13 mouse cellular contexts compared by ENCODE assay signal in the genomic region with DNA sequence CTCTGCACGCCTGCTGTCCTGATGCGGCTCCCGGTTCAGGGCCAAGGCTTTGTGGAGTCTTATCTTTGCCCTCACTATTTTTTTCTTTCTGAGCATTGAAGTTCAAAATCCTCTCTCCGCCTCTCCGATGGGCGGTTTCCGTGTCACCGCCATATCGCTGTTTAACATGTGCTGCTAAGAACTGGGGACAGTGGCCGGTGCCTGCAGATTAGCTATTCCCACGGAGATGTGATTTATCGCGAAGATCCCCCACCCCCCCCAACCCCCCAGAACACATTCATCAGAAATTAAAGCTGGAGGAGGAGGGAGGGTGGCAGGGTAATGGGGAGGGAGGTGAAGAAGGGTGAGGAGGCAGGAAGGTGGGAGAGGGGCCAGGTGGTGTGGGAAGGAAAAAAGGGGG.
DNase-seq lines count a peak whose midpoint lies in the region; ATAC-seq lines count a peak whose summit lies in the region.
"Had no signal": no experiment of that assay in that cellular context is flagged by ENCODE, and none has a peak within 500 bp of the region (broad histone marks: within the 10 kb centered on the region; RNA-seq: fewer than 3 reads in every experiment).

No protein-coding gene starts in this region.

- H3K4me2 ChIP-seq in heart, embryonic 13.5 days: peak overlapping the region; percentile 35
- peak overlapping the region; percentile 27 for H3K4me2 ChIP-seq in hindbrain, embryonic 12.5 days (replicated peaks)
- peak overlapping the region; percentile 36 for H3K4me2 ChIP-seq in midbrain, embryonic 13.5 days (replicated peaks)

- no peaks in the 10 kb centered on the region for H3K36me3 ChIP-seq in heart, embryonic 13.5 days
- no peaks in the 10 kb centered on the region for H3K36me3 ChIP-seq in hindbrain, embryonic 12.5 days
- H3K36me3 ChIP-seq in midbrain, embryonic 13.5 days: no peaks in the 10 kb centered on the region

- intact Hi-C loops in heart, postnatal 10 days (cut with DNase I): no loop called here

- H3K27me3 ChIP-seq in heart, embryonic 13.5 days (replicated peaks): peaks cover 91% of the 10 kb centered on the region
- H3K27me3 ChIP-seq in hindbrain, embryonic 12.5 days: peaks cover 62% of the 10 kb centered on the region
- peaks cover 67% of the 10 kb centered on the region for H3K27me3 ChIP-seq in midbrain, embryonic 13.5 days

- no peaks in the 10 kb centered on the region for H3K9me3 ChIP-seq in heart, embryonic 13.5 days
- H3K9me3 ChIP-seq in hindbrain, embryonic 12.5 days (replicated peaks): no peaks in the 10 kb centered on the region
- H3K9me3 ChIP-seq in midbrain, embryonic 13.5 days: no peaks in the 10 kb centered on the region

- peak overlapping the region; percentile 44 for H3K9ac ChIP-seq in heart, embryonic 13.5 days
- peak overlapping the region; percentile 28 for H3K9ac ChIP-seq in hindbrain, embryonic 12.5 days
- 0 out of 2 replicates have a peak overlapping the region, but pooled peaks have one; percentile 8 for H3K9ac ChIP-seq in midbrain, embryonic 13.5 days (replicated peaks)

- peaks cover 22% of the 10 kb centered on the region for H3K4me1 ChIP-seq in heart, embryonic 13.5 days
- H3K4me1 ChIP-seq in hindbrain, embryonic 12.5 days: peaks cover 31% of the 10 kb centered on the region
- peaks cover 40% of the 10 kb centered on the region for H3K4me1 ChIP-seq in midbrain, embryonic 13.5 days (replicated peaks)

- no peak overlapping the region for H3K27ac ChIP-seq in heart, embryonic 13.5 days (replicated peaks)
- peak overlapping the region; percentile 84 for H3K27ac ChIP-seq in hindbrain, embryonic 12.5 days
- peak overlapping the region; percentile 87 for H3K27ac ChIP-seq in midbrain, embryonic 13.5 days

- H3K4me3 ChIP-seq in heart, embryonic 13.5 days: no peak overlapping the region
- H3K4me3 ChIP-seq in hindbrain, embryonic 12.5 days: no peak overlapping the region; the same call in 1 of the 2 replicates
- no peak overlapping the region for H3K4me3 ChIP-seq in midbrain, embryonic 13.5 days (replicated peaks)
- H3K4me3 ChIP-seq: erythroblast, embryonic 14.5 days had no signal

- under 1% methylated on average over 13 of the region's 13 CpGs for WGBS in heart, embryonic 13.5 days
- WGBS in hindbrain, embryonic 12.5 days: 2% methylated on average over 13 of the region's 13 CpGs
- 2% methylated on average over 13 of the region's 13 CpGs for WGBS in midbrain, embryonic 13.5 days

- no peak for ATAC-seq in heart, embryonic 13.5 days (ENCODE audit: extremely low read depth, insufficient number of reproducible peaks, low FRiP score, low TSS enrichment)
- ATAC-seq in common myeloid progenitor, adult 5-6 weeks (replicated peaks; ENCODE audit: low read depth, poor library complexity, severe bottlenecking): 0 out of 2 replicates have a peak, but pooled peaks have one; percentile 32
- 0 out of 2 replicates have a peak, but pooled peaks have one; percentile 15 for ATAC-seq in hindbrain, embryonic 12.5 days (ENCODE audit: low FRiP score)
- ATAC-seq in midbrain, embryonic 13.5 days: 0 out of 2 replicates have a peak, but pooled peaks have one; percentile 12
- ATAC-seq: CD4-positive, CD25-positive, alpha-beta regulatory T cell, adult 4 months; inflammation-experienced regulatory T-cells, adult 6 months had no signal

- DNase-seq in heart, postnatal 10 days: no peak
- DNase-seq in urinary bladder, postnatal 4 days (ENCODE audit: low spot score in 2 of 2): no peak
- DNase-seq in thymus, postnatal 14 days: no peak
- no peak for DNase-seq in cerebellum, postnatal 4 days (ENCODE audit: low spot score in 2 of 2)
- DNase-seq: adrenal gland, postnatal 25 days; cerebellum, adult 2 months had no signal
